Mouse (Mus musculus) midbrain, embryonic 11.5 days (tissue): ENCODE data around the gene Olfr1277. TPM values are rescaled to one million over a fixed set of nuclear protein-coding genes. Genes with fewer than 3 reads are reported as not detected.

ENCODE experiments used
- ATAC-seq: fragments of 200-750 bp; cut with Nextera tagmentation; 2 replicates; pipeline ENCODE4 v1.8.0; 2017; ENCODE audit warnings: moderate TSS enrichment, moderate library complexity; ENCODE audit not compliant: low FRiP score
- DNase-seq: peaks from one replicate; pipeline ENCODE4 v3.0.0; 2015; ENCODE audit warnings: low spot score; ENCODE audit errors: missing footprints
- H3K27ac ChIP-seq: fragments of 300-500 bp; sonication (generic); 2 replicates; pipeline ENCODE4 v1.5.1; 2014; ENCODE audit warnings: low read depth, low read length
- H3K27me3 ChIP-seq: fragments of 300-500 bp; sonication (generic); 2 replicates; pipeline ENCODE4 v1.6.1; 2014; ENCODE audit warnings: mild to moderate bottlenecking, low read length, moderate library complexity, mixed read lengths; ENCODE audit not compliant: control insufficient read depth, insufficient read depth
- H3K36me3 ChIP-seq: fragments of 300-500 bp; sonication (generic); 2 replicates; pipeline ENCODE4 v1.6.1; 2014; ENCODE audit warnings: mild to moderate bottlenecking, low read length, moderate library complexity, mixed read lengths; ENCODE audit not compliant: control insufficient read depth, insufficient read depth
- H3K4me1 ChIP-seq: fragments of 300-500 bp; sonication (generic); 2 replicates; pipeline ENCODE4 v1.6.1; 2014; ENCODE audit warnings: low read length; ENCODE audit not compliant: control insufficient read depth, insufficient read depth
- H3K4me2 ChIP-seq: fragments of 300-500 bp; sonication (generic); 2 replicates; pipeline ENCODE4 v1.6.1; 2014; ENCODE audit warnings: mild to moderate bottlenecking, moderate library complexity
- H3K4me3 ChIP-seq: fragments of 300-500 bp; sonication (generic); 2 replicates; pipeline ENCODE4 v1.5.1; 2014; ENCODE audit warnings: low read depth, low read length
- H3K9ac ChIP-seq: fragments of 300-500 bp; sonication (generic); 2 replicates; pipeline ENCODE4 v1.6.1; 2014; ENCODE audit warnings: low read length
- H3K9me3 ChIP-seq: fragments of 300-500 bp; sonication (generic); 2 replicates; pipeline ENCODE4 v1.6.1; 2016; ENCODE audit warnings: low read length; ENCODE audit not compliant: control insufficient read depth
- WGBS: fragments of 180-500 bp; shearing (Covaris S2); extraction: QIAGEN DNeasy Blood & Tissue Kit; methylation state at CpG from one replicate; pipeline ENCODE4 v1.1.7; 2014; 5-methylcytosine and 5-hydroxymethylcytosine counted together
- polyA plus RNA-seq: library from polyadenylated mRNA; unstranded; fragments of >200 nt; fragmentation: Nextera tagmentation; extraction: Ambion mirVana; gene quantifications from 2 replicates; pipeline ENCODE4 v1.2.1, GENCODE M21; 2014

The Olfr1277 gene
- not detected in 2 replicates for polyA plus RNA-seq

DNA sequence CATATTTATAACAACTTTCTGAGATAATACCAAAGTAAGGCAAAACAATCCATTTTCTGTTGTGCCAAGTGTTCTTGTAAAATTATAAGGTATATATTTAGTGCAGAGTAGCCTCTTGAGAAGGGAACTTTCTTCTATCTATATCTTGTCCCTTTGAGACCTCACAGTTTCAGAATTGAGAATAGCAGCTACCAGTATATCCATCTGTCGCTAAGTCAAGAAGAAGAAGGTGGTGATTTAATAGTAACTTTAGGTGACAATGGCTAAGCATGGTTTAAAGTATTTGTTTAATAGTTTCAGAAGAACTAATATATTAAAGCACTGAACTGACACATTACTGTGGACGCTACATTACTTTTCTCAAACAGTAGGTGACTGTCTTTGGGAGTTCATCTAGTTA is at the start of gene Olfr1277:
Olfr1277 (minus strand) TSS at position 101 of the 400 bp plus-strand sequence.
- DNase-seq, result no peak
- no peaks in the 10 kb centered on the region for H3K4me1 ChIP-seq
- no peak within 1 kb of the TSS for H3K9ac ChIP-seq
- no peaks in the 10 kb centered on the region for H3K9me3 ChIP-seq
- no peak within 1 kb of the TSS for H3K4me3 ChIP-seq
- WGBS, result 81% methylated on average over 2 of the region's 2 CpGs
- ATAC-seq, result no peak
- no peak within 1 kb of the TSS for H3K27ac ChIP-seq
- no peaks in the 10 kb centered on the region for H3K36me3 ChIP-seq
- no peaks in the 10 kb centered on the region for H3K27me3 ChIP-seq
- H3K4me2 ChIP-seq, result no peak within 1 kb of the TSS

DNA sequence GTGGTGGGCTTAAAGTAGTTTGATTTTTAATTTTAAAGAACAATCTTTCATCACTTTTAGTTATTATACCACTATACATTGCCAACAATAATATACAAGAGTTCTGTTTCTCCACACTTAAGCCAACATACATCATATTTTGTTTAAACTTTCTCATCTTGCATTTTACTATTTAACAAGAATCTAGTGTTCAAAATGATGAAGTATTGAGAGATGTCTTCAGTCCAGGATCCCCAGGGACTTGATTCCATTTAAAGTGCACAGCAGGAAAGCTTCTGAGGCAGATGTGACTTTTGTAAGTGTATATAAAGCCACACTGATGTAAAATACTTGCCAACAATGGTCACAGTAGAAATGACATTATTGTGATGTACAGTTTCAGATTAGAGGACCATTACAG is 39.8 kb upstream of the Olfr1277 start, which contains the start of gene Olfr1280:
Olfr1280 (plus strand) TSS at position 301 of the 400 bp plus-strand sequence.
- no peak for ATAC-seq
- no peaks in the 10 kb centered on the region for H3K4me1 ChIP-seq

DNA sequence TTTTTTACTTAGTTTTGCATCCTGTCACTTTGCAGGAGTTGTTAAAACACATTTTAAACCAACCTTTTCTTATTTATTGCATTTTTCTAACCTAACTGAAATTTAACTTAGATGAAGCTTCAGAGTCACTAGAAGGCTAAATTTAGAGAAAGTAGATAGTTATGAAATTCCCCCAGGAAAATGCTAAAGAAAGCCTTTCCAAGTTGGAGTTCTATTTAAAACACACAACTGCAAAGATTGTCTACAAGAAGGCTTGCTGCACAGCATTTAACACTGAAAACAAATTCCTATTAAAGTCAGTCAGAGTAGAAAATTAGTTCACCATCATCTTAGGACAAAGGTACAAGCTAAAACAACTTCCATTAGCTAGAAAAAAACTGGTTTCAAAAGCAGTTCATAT is 26.5 kb upstream of the Olfr1277 start, which contains the start of gene Olfr1279:
Olfr1279 (plus strand) TSS at position 262 of the 400 bp plus-strand sequence.
- Histone ChIP-seq H3K36me3 (no peaks in the 10 kb centered on the region), H3K4me2 (no peak within 1 kb of the TSS), H3K9ac (no peak within 1 kb of the TSS), H3K27me3 (no peaks in the 10 kb centered on the region), H3K4me1 (no peaks in the 10 kb centered on the region), H3K4me3 (no peak within 1 kb of the TSS), H3K9me3 (no peaks in the 10 kb centered on the region), H3K27ac (no peak within 1 kb of the TSS)
- DNase-seq, result no peak
- no peak for ATAC-seq

More for the DNA sequence above, 39.8 kb upstream of the Olfr1277 start, which contains the start of gene Olfr1280:
- Histone ChIP-seq H3K4me2 (no peak within 1 kb of the TSS), H3K27ac (no peak within 1 kb of the TSS), H3K27me3 (no peaks in the 10 kb centered on the region), H3K9me3 (no peaks in the 10 kb centered on the region), H3K9ac (no peak within 1 kb of the TSS), H3K36me3 (no peaks in the 10 kb centered on the region), H3K4me3 (no peak within 1 kb of the TSS)
- DNase-seq, result no peak

DNA sequence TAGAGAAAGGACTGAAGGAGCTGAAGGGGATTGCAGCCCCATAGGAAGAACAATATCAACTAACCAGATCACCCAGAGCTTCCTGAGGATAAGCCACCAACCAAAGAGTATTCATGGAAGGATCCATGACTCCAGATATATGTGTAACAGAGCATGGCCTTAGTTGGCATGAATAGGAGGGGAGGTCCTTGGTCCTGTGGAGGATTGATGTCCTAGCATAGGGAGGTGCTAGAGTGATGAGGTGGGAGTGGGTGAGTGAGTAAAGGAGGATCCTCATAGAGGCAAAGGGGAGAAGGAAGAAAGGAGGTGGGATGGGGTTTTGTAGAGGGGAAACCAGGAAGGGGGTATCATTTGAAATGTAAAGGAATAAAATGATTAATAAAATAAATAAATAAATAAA is 24.6 kb upstream of the Olfr1277 start:
- DNase-seq (no peak), ATAC-seq (peak; percentile 58; the same call in 1 of the 2 replicates)
- no peaks in the 10 kb centered on the region for H3K9me3 ChIP-seq
- H3K4me2 ChIP-seq, result no peak overlapping the region
- H3K27ac ChIP-seq, result no peak overlapping the region
- H3K36me3 ChIP-seq, result no peaks in the 10 kb centered on the region
- H3K4me1 ChIP-seq, result no peaks in the 10 kb centered on the region
- H3K27me3 ChIP-seq, result no peaks in the 10 kb centered on the region
- no peak overlapping the region for H3K9ac ChIP-seq
- no peak overlapping the region for H3K4me3 ChIP-seq

DNA sequence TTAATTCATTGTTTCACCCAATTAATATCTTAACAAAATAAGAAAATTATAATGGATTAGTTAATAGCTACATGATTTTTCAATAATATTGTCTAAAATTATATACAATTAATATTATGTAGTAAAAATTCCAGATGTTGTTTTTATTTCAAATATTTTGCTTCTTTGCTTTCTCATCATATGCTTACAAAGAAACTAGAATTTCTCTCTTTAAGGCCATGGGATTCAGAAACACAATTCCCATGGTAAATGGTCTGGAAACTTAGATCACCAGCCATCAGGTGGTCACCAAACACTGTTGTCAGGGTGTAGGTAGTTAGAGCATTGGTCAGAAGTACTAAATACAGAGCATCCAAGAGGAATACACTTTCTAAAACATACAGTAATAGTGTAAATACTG is 15.9 kb upstream of the Olfr1277 start, which contains the start of gene Olfr1278:
Olfr1278 (plus strand) TSS at position 301 of the 400 bp plus-strand sequence.
- Histone ChIP-seq H3K27me3 (no peaks in the 10 kb centered on the region), H3K27ac (no peak within 1 kb of the TSS), H3K36me3 (no peaks in the 10 kb centered on the region), H3K4me3 (no peak within 1 kb of the TSS), H3K9me3 (no peaks in the 10 kb centered on the region), H3K9ac (no peak within 1 kb of the TSS), H3K4me1 (no peaks in the 10 kb centered on the region), H3K4me2 (no peak within 1 kb of the TSS)
- DNase-seq (no peak), ATAC-seq (no peak)

DNA sequence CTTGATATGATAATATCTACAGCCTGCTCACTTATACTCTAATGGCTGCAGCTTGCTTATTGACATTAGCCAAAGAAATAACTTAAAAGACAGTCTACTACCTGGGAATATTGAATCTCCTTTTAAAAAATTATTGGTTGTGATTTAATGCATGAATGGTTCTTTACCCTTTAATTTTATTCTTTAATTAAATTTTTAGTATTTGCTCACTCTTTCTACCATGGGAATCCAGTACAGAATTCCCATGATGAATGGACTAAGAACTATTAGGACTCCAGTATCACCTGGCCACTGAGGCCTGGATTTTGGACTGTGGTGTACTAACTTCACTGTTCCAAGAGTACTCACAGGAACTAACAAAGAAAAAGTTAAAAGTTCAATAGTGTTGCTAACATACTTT is 19.7 kb downstream of the Olfr1277 start, which contains the start of gene Olfr1276:
Olfr1276 (plus strand) TSS at position 301 of the 400 bp plus-strand sequence.
- Histone ChIP-seq H3K4me1 (no peaks in the 10 kb centered on the region), H3K4me3 (no peak within 1 kb of the TSS), H3K4me2 (no peak within 1 kb of the TSS), H3K27me3 (no peaks in the 10 kb centered on the region), H3K9ac (no peak within 1 kb of the TSS), H3K9me3 (no peaks in the 10 kb centered on the region), H3K36me3 (no peaks in the 10 kb centered on the region), H3K27ac (no peak within 1 kb of the TSS)
- DNase-seq, result no peak
- no peak for ATAC-seq

DNA sequence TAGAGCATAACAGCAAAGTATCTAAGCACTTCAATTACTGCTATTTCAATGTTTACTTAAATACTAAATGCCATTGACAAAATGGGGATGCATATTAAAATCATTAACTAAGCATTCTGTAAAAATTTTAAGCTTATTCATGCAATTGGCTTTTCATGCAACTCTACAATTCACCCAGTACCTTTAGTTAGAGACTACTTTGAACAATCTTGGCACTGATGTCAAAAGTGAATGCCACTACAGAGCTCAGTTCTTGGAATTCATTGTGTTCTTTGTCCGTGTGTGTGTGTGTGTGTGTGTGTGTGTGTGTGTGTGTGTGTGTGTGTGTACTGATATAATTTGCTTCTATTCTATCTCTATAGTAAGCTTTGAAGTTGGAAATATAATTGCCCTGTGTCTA is 38.7 kb downstream of the Olfr1277 start, which contains the start of gene Olfr1275:
Olfr1275 (minus strand) TSS at position 101 of the 400 bp plus-strand sequence.
- Histone ChIP-seq H3K36me3 (no peaks in the 10 kb centered on the region), H3K27me3 (no peaks in the 10 kb centered on the region), H3K27ac (no peak within 1 kb of the TSS), H3K4me2 (no peak within 1 kb of the TSS), H3K9ac (no peak within 1 kb of the TSS), H3K4me1 (no peaks in the 10 kb centered on the region), H3K9me3 (no peaks in the 10 kb centered on the region), H3K4me3 (no peak within 1 kb of the TSS)
- 83% methylated on average over 1 of the region's 1 CpGs for WGBS
- ATAC-seq (no peak), DNase-seq (no peak)

DNA sequence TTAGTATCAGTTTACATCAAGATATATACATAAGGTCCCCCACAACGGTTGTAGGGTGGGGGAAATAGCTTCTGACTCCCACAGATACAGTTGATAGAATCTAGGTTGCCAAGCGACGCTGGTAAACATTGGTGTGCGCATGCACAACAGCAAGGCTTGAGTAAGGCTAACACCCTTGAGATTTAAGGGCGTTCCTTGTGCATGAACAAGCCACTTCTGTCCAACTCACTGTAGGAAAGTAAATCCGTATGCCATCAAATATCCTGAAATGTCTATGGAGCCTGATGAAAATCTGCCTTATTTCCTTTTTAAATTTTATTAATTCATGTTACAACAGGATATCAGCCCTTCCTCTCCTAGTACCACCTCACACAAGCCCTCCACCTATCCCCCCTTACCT is 44.4 kb downstream of the Olfr1277 start, which contains the start of gene 4930430A15Rik:
4930430A15Rik (minus strand) TSS at position 101 of the 400 bp plus-strand sequence.
- no peak within 1 kb of the TSS for H3K27ac ChIP-seq
- H3K9me3 ChIP-seq, result no peaks in the 10 kb centered on the region
- no peaks in the 10 kb centered on the region for H3K36me3 ChIP-seq
- DNase-seq (no peak), ATAC-seq (no peak)
- no peaks in the 10 kb centered on the region for H3K4me1 ChIP-seq
- H3K4me2 ChIP-seq, result no peak within 1 kb of the TSS
- H3K27me3 ChIP-seq, result no peaks in the 10 kb centered on the region
- 87% methylated on average over 6 of the region's 6 CpGs for WGBS
- H3K9ac ChIP-seq, result no peak within 1 kb of the TSS
- H3K4me3 ChIP-seq, result no peak within 1 kb of the TSS
